Mouse (Mus musculus) gastrocnemius, postnatal 10 days (tissue): Measurements from ENCODE around the gene Bfsp1. TPM values are rescaled to one million over a fixed set of nuclear protein-coding genes. Genes with fewer than 3 reads are reported as not detected.

ENCODE experiments used
- DNase-seq: peaks from one replicate; pipeline ENCODE4 v3.0.0; 2021; ENCODE audit warnings: mixed read lengths
- total RNA-seq, 2 experiments: library from RNA; stranded (reverse); gene quantifications; 2 replicates each; pipeline ENCODE4 v1.2.3; 2021

Bfsp1 gene
- total RNA-seq, 2 experiments from 2014 or later: 0.78 to 0.93 TPM

- DNase-seq: no peak
Measured at GRCm38 (mm10) chr2:143796335-143797013, 66.5 kb downstream of the Bfsp1 start.

GRCm38 (mm10) chr2:143795858-143796257, 67.1 kb downstream of the Bfsp1 start:
- no peak for DNase-seq

GRCm38 (mm10) chr2:143789911-143790310, 73.1 kb downstream of the Bfsp1 start:
- DNase-seq: no peak

GRCm38 (mm10) chr2:143780310-143780709, 82.7 kb downstream of the Bfsp1 start:
- no peak for DNase-seq

Other genes starting within 250 kb of the Bfsp1 start
- 10 to 100 TPM; 65.7 to 79.9 TPM for gene Dstn, start 52.1 kb upstream of the Bfsp1 start, total RNA-seq
- gene Rrbp1, start 148.1 kb upstream of the Bfsp1 start, total RNA-seq: 100 to 1,000 TPM; 119 to 189 TPM
- gene Banf2, start 169.9 kb upstream of the Bfsp1 start, total RNA-seq: not detected